Mouse (Mus musculus): ENCODE measurements around the gene Tekt4. TPM values are rescaled to one million over a fixed set of nuclear protein-coding genes. Genes with fewer than 3 reads are reported as not detected.

Gene Tekt4
- 1 to 10 TPM in 1 of 2 experiments, under 1 TPM in 1; 0.49 to 1.2 TPM for total RNA-seq (2021)
- long read RNA-seq, experiment 1, partial matches to known transcripts, result 1 of 6 reads
- long read RNA-seq, experiment 1, other reads (novel, unspliced or antisense), result 4 of 6 reads
- long read RNA-seq, experiment 2, result 0 reads

GRCm38 (mm10) chr17:25454272-25454671 lies at the start of gene Tekt4:
TSS of gene Tekt4 (plus strand) at chr17:25454615.
- DNase-seq (ENCODE audit: low spot score in 2 of 2), result no peak

DNA sequence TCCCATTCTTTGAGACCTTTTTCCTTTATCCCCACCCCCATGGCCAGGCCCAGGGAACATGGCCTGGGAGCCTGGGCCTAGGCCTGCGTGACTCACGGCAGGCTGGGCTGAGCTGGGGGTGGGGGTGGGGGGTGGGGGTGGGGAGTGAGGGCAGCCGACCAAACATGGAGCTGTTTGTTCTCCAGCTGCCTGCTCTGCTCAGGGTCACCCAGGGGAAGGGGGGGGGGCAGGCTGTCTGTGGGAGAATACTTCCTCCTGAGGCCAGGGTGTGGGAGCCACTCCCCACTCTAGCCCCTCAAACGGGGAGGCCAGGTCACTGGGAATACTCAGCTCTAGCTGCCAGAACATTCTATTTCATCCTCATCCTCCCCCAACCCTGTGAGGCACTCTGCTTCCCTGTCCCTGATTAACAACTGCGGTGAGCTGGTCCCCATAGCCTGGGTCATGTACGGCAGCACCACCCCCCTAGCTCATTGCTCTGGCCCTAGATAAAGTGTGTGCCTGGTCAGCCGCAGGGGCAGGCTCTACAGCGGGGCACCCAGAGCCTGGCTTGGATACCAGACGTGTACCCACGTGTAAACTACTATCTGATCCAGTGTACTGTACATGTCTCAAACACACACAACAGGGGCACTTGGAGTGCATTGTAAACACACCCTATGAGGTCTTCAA lies 49.1 kb upstream of the Tekt4 start:
- no peak for DNase-seq (ENCODE audit: low spot score in 2 of 2)

- peak; percentile 48 to 64 for DNase-seq (ENCODE audit: low spot score in 2 of 2)
Measured at GRCm38 (mm10) chr17:25406011-25406441, 48.4 kb upstream of the Tekt4 start.

DNA sequence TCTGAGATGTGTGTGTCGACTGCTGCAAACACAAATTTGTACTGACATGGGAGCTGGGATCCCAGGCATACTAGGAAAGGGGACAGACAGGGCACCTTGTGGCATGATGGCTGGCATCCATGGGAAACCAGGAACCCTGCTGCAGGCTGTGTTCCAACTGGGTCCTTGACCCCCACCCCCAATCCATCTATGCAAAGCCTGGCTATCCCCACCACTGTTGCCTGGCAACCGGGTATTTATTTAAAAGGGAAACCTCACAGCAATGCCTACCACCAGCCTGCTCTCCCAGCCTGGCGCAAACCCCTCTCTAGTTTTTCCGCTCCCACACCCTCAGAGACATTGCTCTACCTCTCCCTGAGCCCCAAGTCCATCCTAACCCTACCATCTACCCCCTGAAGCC lies 47.1 kb upstream of the Tekt4 start:
- no peak for DNase-seq (ENCODE audit: low spot score in 2 of 2)

DNA sequence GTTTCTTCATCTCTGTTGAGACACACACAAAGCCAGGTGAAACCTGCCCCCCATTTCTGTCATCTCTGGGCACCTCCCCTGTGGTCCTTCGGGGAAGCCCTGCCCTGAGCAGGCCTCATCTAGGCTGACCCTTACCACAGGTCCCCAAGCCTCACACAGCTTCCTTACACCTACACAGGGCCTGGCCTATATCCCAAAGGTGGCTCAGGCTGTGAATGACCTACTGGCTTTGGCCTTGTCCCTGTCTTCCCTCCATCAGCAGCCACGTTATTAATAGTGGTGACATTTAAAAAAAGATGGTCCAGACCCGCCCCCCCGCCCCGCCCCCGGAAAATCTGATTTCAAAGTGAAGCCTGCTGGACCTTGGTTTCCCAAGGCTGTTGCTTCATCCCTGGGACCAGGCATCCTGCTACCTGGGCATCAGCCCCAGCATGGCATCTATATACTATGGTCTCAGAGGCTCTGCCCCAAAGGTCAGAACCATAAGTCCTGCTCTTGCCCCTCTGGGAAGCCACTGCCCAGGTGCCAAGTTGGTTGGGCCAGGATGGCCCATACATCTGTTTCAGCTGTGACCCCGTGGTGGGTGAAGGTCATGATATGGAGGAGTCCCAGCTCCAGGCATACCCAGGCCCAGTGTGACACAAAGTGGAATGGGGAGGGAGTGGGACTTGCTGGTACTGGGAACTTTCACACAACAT lies 46.0 kb upstream of the Tekt4 start:
- no peak for DNase-seq (ENCODE audit: low spot score in 2 of 2)

GRCm38 (mm10) chr17:25409621-25410020 lies 44.8 kb upstream of the Tekt4 start:
- no peak for DNase-seq (ENCODE audit: low spot score in 2 of 2)

DNA sequence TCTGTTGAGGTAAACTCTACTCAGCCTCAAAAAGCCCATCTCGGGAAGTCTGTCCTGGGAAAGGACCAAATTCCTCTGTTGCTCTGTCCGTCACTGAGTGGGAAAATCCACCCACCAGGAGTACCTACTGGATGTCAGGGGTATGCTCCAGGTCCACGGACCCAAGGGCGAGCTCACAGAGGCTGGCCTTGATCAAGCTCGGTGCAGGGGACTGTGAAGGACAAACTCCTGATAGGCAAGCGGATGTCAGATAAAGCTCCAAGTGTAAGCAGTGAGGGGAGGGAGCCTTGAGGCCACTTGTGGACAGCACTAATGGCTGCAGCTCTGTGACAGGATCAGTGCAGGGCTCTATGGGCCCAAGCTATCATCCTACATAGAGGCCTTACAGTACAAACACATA lies 44.2 kb upstream of the Tekt4 start:
- DNase-seq (ENCODE audit: low spot score in 2 of 2), result no peak

GRCm38 (mm10) chr17:25410786-25411185 lies 43.6 kb upstream of the Tekt4 start:
- no peak for DNase-seq (ENCODE audit: low spot score in 2 of 2)

DNA sequence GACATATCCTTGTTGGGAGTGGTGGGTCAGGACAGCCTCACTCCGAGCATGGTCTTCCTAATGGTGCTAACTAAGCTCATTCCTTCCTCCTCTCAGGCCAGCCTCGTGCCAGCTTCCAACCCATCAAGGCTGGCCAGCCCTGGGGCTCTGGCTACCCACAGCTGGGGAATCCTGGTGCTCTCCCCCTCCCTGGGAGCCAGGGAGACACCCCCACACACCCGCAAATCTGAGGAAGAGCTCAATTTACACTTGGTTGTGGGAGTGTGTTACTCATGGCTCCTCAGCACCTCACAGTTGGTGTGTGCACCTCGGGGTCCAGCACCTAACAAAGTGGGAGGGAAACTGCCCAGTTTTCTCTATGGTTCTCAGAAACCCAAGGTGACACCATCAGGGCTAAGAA lies 43.2 kb upstream of the Tekt4 start:
- DNase-seq (ENCODE audit: low spot score in 2 of 2), result peak; percentile 47 to 65

GRCm38 (mm10) chr17:25414209-25414608 lies 40.2 kb upstream of the Tekt4 start:
- no peak for DNase-seq (ENCODE audit: low spot score in 2 of 2)

DNA sequence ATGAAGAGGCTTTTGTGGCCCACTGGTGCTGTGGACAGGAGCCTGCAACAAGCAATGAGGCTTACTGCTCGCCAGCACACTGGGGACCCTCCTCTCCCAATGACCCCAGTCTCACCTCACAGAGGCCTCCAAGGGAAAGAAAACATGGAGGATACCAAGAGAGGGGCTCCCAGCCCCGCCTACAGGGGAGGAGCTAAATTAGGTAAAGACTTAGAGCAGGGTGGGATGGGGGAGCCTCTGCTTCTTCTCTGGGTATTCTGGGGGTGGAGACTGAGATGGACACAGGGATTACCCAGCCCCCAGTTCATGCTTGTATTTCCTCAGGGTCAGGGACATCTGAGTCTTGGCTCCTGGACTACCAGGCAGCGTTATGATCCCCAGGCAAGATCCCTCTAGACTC lies 39.5 kb upstream of the Tekt4 start:
- DNase-seq (ENCODE audit: low spot score in 2 of 2), result no peak

DNA sequence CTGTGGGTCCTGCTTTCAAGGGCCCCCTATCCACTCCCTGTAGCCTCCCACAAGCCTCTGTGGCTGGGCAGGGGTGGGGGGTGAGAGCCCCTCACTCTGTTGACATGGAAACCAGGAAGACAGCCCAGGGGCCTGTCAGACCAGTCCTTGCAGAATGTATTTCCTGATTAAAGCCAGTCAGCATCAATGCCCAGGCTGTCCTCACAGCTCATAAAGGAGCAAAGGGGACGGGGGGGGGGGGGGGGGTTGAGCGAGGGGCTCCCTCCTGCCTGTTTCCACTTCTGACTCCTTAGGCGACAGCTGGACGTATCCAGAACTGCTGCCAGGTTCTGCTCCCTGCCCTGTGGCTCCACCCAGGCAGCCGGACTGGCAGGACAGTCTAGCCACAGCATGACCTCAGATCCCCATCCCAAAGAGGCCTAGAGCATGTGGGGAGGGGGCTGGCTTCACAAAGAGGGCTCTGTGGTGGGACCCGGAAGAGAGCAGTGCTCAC lies 38.9 kb upstream of the Tekt4 start:
- no peak for DNase-seq (ENCODE audit: low spot score in 2 of 2)

- no peak for DNase-seq (ENCODE audit: low spot score in 2 of 2)
Measured at GRCm38 (mm10) chr17:25416219-25416618, 38.2 kb upstream of the Tekt4 start.

GRCm38 (mm10) chr17:25417990-25418389 lies 36.4 kb upstream of the Tekt4 start:
- no peak for DNase-seq (ENCODE audit: low spot score in 2 of 2)

- peak in 1 of 2 experiments; percentile 36 for DNase-seq (ENCODE audit: low spot score in 2 of 2)
Measured at GRCm38 (mm10) chr17:25418926-25419325, 35.5 kb upstream of the Tekt4 start.

GRCm38 (mm10) chr17:25420998-25421397 lies 33.4 kb upstream of the Tekt4 start:
- no peak for DNase-seq (ENCODE audit: low spot score in 2 of 2)

DNA sequence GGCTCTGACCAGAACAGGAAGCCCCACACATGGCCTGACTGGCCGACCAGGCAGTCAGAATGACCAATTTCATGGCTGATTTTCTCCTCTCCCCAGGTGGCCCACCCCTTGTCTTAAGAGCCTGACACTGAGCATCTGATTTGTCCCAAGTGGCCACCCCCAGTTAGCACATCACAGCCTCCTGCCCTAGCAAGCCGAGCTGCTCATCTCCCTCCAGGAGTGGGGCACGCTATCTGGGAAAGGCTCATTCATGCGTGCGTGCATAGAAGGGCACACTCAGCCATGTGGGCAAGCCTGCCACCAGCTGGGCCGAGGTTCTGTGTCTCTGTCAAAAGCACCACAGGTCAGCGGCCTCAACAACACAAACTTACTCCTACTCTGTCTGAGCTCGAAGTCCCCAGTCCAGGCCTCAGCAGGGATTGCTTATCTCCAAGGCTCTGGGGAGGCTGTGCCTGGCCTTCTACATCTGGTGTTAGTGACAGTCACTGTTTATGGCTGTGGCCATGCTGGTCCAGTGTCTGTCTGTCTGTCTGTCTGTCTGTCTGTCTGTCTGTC lies 29.8 kb upstream of the Tekt4 start:
- no peak for DNase-seq (ENCODE audit: low spot score in 2 of 2)

DNA sequence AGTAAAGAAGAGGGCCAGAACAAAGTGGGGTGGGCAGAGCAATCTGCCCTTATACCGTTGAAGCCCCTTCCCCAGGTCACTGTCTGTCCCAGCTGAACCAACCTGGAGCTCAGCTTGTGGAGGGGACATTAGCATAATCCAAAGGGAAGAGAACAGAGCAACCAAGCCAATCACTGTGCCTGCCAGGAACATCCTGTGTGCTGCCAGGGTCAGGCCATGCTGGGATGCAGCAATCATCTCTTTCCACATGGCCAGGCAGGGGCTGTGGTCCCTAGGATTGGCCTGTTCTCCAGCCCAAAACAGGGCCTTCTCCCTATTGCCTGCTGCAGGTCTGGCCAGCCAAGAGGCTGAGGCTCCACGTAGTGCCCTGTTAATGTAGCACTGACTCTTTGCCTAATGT lies 28.4 kb upstream of the Tekt4 start:
- DNase-seq (ENCODE audit: low spot score in 2 of 2), result no peak

DNA sequence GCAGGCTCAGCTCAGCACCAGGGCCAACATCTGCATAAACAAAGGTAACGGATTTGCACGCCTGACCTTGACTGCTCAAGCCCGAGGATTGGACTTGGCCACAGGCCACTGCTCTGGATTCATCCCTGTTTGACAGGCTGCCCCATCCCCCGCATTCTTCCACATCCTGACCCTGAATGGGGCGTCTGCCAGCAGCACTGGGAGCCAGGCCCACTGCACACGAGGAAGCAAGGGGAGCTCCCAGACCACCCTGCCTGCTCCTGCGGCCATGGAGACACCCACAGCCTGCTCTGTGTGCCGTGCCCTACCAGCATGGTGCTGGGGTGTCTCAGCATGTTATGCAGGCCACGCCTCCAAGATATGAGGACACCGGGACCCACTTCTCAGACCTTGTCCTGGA lies 27.0 kb upstream of the Tekt4 start:
- no peak for DNase-seq (ENCODE audit: low spot score in 2 of 2)

DNA sequence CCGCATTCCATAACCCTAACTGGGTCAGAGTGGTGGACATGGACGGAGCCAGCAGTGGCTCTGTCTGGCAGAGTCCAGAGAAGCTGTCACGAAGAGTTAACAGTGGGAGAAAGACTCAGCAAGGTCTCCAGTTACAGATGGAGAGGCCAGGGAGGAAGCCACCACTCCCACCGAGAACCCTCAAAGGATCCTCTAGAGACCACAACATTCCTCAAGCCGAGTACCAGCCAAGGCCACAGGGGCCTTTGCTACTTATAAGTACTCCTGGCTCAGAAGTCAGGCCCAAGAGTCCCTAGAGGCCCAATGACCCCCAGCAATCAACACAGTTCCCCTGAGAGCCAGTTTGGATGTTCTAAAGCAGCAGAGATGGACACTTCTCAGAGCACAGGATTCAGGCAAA lies 25.2 kb upstream of the Tekt4 start:
- no peak for DNase-seq (ENCODE audit: low spot score in 2 of 2)

DNA sequence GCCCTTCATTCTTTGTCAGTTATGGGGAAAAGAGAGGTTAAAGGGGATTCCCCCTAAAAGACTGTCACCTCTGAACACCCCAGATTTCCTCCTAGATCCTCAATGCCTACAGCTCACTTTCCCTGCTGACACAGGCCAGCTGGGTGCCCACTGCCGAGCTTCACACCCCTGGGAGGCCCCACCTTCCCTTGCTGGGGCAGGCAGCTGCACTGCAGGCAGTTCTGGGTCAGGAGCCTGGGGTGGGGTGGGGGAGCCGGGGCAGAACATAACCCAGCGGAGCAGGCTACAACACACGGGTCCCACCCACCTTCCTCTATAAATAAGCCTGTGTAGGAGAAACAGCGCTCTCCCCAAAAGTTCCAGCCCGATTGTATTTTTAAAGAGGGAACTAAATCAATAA lies 24.5 kb upstream of the Tekt4 start:
- no peak for DNase-seq (ENCODE audit: low spot score in 2 of 2)

GRCm38 (mm10) chr17:25430534-25430933 lies 23.9 kb upstream of the Tekt4 start:
- DNase-seq (ENCODE audit: low spot score in 2 of 2), result peak in 1 of 2 experiments; percentile 31
